8 mouse cellular contexts compared by ENCODE assay signal in genomic region chr15:78624431-78624950, GRCm38 (mm10). TPM values are rescaled to one million over a fixed set of nuclear protein-coding genes. Genes with fewer than 3 reads are reported as not detected.
DNase-seq lines count a peak whose midpoint lies in the region; ATAC-seq lines count a peak whose summit lies in the region.

No protein-coding gene starts in this region.

- H3K27me3 ChIP-seq in midbrain, embryonic 11.5 days (ENCODE audit: control insufficient read depth, insufficient read depth, low read length), result no peaks in the 10 kb centered on the region
- peaks cover 25% of the 10 kb centered on the region; the same call in 1 of the 2 replicates for H3K27me3 ChIP-seq in midbrain, embryonic 10.5 days (ENCODE audit: low read depth, poor library complexity, severe bottlenecking)
- peaks cover 12% of the 10 kb centered on the region for H3K27me3 ChIP-seq in heart, embryonic 11.5 days (ENCODE audit: control insufficient read depth, insufficient read depth, low read length)
- no peaks in the 10 kb centered on the region for H3K27me3 ChIP-seq in lung, embryonic 16.5 days (ENCODE audit: control insufficient read depth, insufficient read depth, low read depth, low read length)
- H3K27me3 ChIP-seq in stomach, embryonic 14.5 days (ENCODE audit: control insufficient read depth, insufficient read depth, low read length), result no peaks in the 10 kb centered on the region

- peak; percentile 78 for DNase-seq in midbrain, embryonic 11.5 days (ENCODE audit: low spot score, missing footprints)
- no peak for DNase-seq in midbrain, embryonic 10.5 days (ENCODE audit: low spot score)
- peak; percentile 61 to 73 for DNase-seq in cerebellum, postnatal 25 days
- DNase-seq in kidney, adult 8-10 months, result peak; percentile 84 to 88
- DNase-seq in yolk sac, embryonic 10.5 days (ENCODE audit: low spot score), result no peak

- no peak overlapping the region for H3K27ac ChIP-seq in midbrain, embryonic 11.5 days (ENCODE audit: low read depth, low read length)
- no peak overlapping the region for H3K27ac ChIP-seq in midbrain, embryonic 10.5 days (replicated peaks)
- no peak overlapping the region for H3K27ac ChIP-seq in heart, embryonic 11.5 days (ENCODE audit: low read depth, low read length)
- peak overlapping the region; percentile 38; the same call in 1 of the 2 replicates for H3K27ac ChIP-seq in lung, embryonic 16.5 days (ENCODE audit: low read length)
- no peak overlapping the region for H3K27ac ChIP-seq in stomach, embryonic 14.5 days (ENCODE audit: low read length)

- no peak overlapping the region for H3K4me3 ChIP-seq in midbrain, embryonic 11.5 days (ENCODE audit: low read depth, low read length)
- no peak overlapping the region for H3K4me3 ChIP-seq in midbrain, embryonic 10.5 days
- no peak overlapping the region for H3K4me3 ChIP-seq in heart, embryonic 11.5 days (ENCODE audit: low read depth, low read length)
- no peak overlapping the region for H3K4me3 ChIP-seq in lung, embryonic 16.5 days (ENCODE audit: low read length)
- no peak overlapping the region for H3K4me3 ChIP-seq in stomach, embryonic 14.5 days (ENCODE audit: low read depth, low read length)

- 70% methylated on average over 13 of the region's 13 CpGs for WGBS in midbrain, embryonic 11.5 days
- WGBS in midbrain, embryonic 10.5 days, result 73% methylated on average over 13 of the region's 13 CpGs
- 48% methylated on average over 13 of the region's 13 CpGs for WGBS in heart, embryonic 11.5 days (ENCODE audit: insufficient replicate concordance)
- WGBS in lung, embryonic 16.5 days, result 23% methylated on average over 13 of the region's 13 CpGs
- 41% methylated on average over 13 of the region's 13 CpGs for WGBS in stomach, embryonic 14.5 days

- no peaks in the 10 kb centered on the region for H3K4me1 ChIP-seq in midbrain, embryonic 11.5 days (ENCODE audit: control insufficient read depth, insufficient read depth, low read length)
- no peaks in the 10 kb centered on the region; the same call in 1 of the 2 replicates for H3K4me1 ChIP-seq in midbrain, embryonic 10.5 days
- H3K4me1 ChIP-seq in heart, embryonic 11.5 days (ENCODE audit: control insufficient read depth, insufficient read depth, low read length), result peaks cover 4% of the 10 kb centered on the region; the same call in 1 of the 2 replicates
- H3K4me1 ChIP-seq in lung, embryonic 16.5 days (replicated peaks; ENCODE audit: control insufficient read depth, insufficient read depth, low read length), result peaks cover 15% of the 10 kb centered on the region; the same call in 1 of the 2 replicates
- H3K4me1 ChIP-seq in stomach, embryonic 14.5 days (ENCODE audit: control insufficient read depth, insufficient read depth, low read length), result no peaks in the 10 kb centered on the region

- no peaks in the 10 kb centered on the region for H3K36me3 ChIP-seq in midbrain, embryonic 11.5 days (ENCODE audit: control insufficient read depth, insufficient read depth, low read length)
- H3K36me3 ChIP-seq in midbrain, embryonic 10.5 days, result no peaks in the 10 kb centered on the region
- H3K36me3 ChIP-seq in heart, embryonic 11.5 days (ENCODE audit: control insufficient read depth, insufficient read depth, low read length), result no peaks in the 10 kb centered on the region
- H3K36me3 ChIP-seq in lung, embryonic 16.5 days (ENCODE audit: control insufficient read depth, insufficient read depth, low read length), result no peaks in the 10 kb centered on the region
- H3K36me3 ChIP-seq in stomach, embryonic 14.5 days (ENCODE audit: control insufficient read depth, insufficient read depth, low read length), result no peaks in the 10 kb centered on the region

- H3K9ac ChIP-seq in midbrain, embryonic 11.5 days (ENCODE audit: low read length), result no peak overlapping the region
- no peak overlapping the region for H3K9ac ChIP-seq in heart, embryonic 11.5 days (ENCODE audit: low read depth, low read length)
- no peak overlapping the region for H3K9ac ChIP-seq in lung, embryonic 16.5 days (ENCODE audit: low read length)
- H3K9ac ChIP-seq in stomach, embryonic 14.5 days (replicated peaks; ENCODE audit: low read depth, low read length), result no peak overlapping the region

- H3K4me2 ChIP-seq in midbrain, embryonic 11.5 days, result no peak overlapping the region
- H3K4me2 ChIP-seq in heart, embryonic 11.5 days, result no peak overlapping the region
- no peak overlapping the region for H3K4me2 ChIP-seq in lung, embryonic 16.5 days (ENCODE audit: low read depth, low read length)
- no peak overlapping the region for H3K4me2 ChIP-seq in stomach, embryonic 14.5 days (replicated peaks; ENCODE audit: low read depth, low read length)

- H3K9me3 ChIP-seq in midbrain, embryonic 11.5 days (ENCODE audit: control insufficient read depth, low read length), result no peaks in the 10 kb centered on the region
- H3K9me3 ChIP-seq in midbrain, embryonic 10.5 days (replicated peaks), result no peaks in the 10 kb centered on the region
- no peaks in the 10 kb centered on the region for H3K9me3 ChIP-seq in heart, embryonic 11.5 days (replicated peaks; ENCODE audit: control insufficient read depth, low read length)
- no peaks in the 10 kb centered on the region for H3K9me3 ChIP-seq in lung, embryonic 16.5 days (ENCODE audit: control insufficient read depth, low read length)
- no peaks in the 10 kb centered on the region for H3K9me3 ChIP-seq in stomach, embryonic 14.5 days (ENCODE audit: control insufficient read depth, low read depth, low read length)

- no peak for ATAC-seq in midbrain, embryonic 11.5 days (ENCODE audit: low FRiP score)
- peak; percentile 39; the same call in 1 of the 2 replicates for ATAC-seq in heart, embryonic 11.5 days (replicated peaks; ENCODE audit: insufficient number of reproducible peaks, low FRiP score, low TSS enrichment)
- ATAC-seq in lung, embryonic 16.5 days (ENCODE audit: low read depth), result peak; percentile 91
- ATAC-seq in stomach, embryonic 14.5 days (ENCODE audit: insufficient number of reproducible peaks, insufficient read depth, low FRiP score, low read depth), result peak; percentile 79; the same call in 1 of the 2 replicates

RNA-seq across cellular contexts. Expression of gene Cyth4, which starts 27.6 kb away (rescaled TPM):
- 2.0 and 2.7 TPM in 2 replicates for polyA plus RNA-seq in midbrain, embryonic 11.5 days (2014; fragmentation: Nextera tagmentation; extraction: Ambion mirVana)
- 5.9 and 6.7 TPM in 2 replicates for polyA plus RNA-seq in midbrain, embryonic 10.5 days (2016; fragmentation: Nextera tagmentation; extraction: Ambion mirVana)
- 1.3 and 2.0 TPM in 2 replicates for polyA plus RNA-seq in heart, embryonic 11.5 days (2014; fragmentation: Nextera tagmentation; extraction: Ambion mirVana)
- 11.1 and 11.8 TPM in 2 replicates for polyA plus RNA-seq in lung, embryonic 16.5 days (2015; fragmentation: Nextera tagmentation; extraction: Ambion mirVana)
- polyA plus RNA-seq in stomach, embryonic 14.5 days (2014; fragmentation: Nextera tagmentation; extraction: Ambion mirVana), result 4.0 and 5.9 TPM in 2 replicates

RNA-seq across cellular contexts. Expression of gene Rac2, which starts 51.9 kb away (rescaled TPM):
- polyA plus RNA-seq in midbrain, embryonic 11.5 days (2014; fragmentation: Nextera tagmentation; extraction: Ambion mirVana), result 4.3 and 8.5 TPM in 2 replicates
- polyA plus RNA-seq in midbrain, embryonic 10.5 days (2016; fragmentation: Nextera tagmentation; extraction: Ambion mirVana), result 9.1 and 9.5 TPM in 2 replicates
- polyA plus RNA-seq in heart, embryonic 11.5 days (2014; fragmentation: Nextera tagmentation; extraction: Ambion mirVana), result 3.4 and 9.2 TPM in 2 replicates
- 23.4 and 39.3 TPM in 2 replicates for polyA plus RNA-seq in lung, embryonic 16.5 days (2015; fragmentation: Nextera tagmentation; extraction: Ambion mirVana)
- polyA plus RNA-seq in stomach, embryonic 14.5 days (2014; fragmentation: Nextera tagmentation; extraction: Ambion mirVana), result 9.4 and 15.9 TPM in 2 replicates

Comparison
In these comparisons a context has a peak if more than half of its experiments do, and no peak if none do; other contexts are left out.
1. DNase-seq: peak in midbrain, embryonic 11.5 days (single experiment), cerebellum, postnatal 25 days (2 of 2) and kidney, adult 8-10 months (2 of 2); none in midbrain, embryonic 10.5 days (single experiment) and yolk sac, embryonic 10.5 days (single experiment).